In genomic region chr16:45999374-46000191, GRCm38 (mm10) we compare ENCODE assay signal across 12 mouse cellular contexts. TPM values are rescaled to one million over a fixed set of nuclear protein-coding genes. Genes with fewer than 3 reads are reported as not detected.
DNase-seq lines count a peak whose midpoint lies in the region; ATAC-seq and TF ChIP-seq lines count a peak whose summit lies in the region.
"Had no signal": no experiment of that assay in that cellular context is flagged by ENCODE, and none has a peak within 500 bp of the region (broad histone marks: within the 10 kb centered on the region; RNA-seq: fewer than 3 reads in every experiment).

No protein-coding gene starts in this region.

- no peak overlapping the region for H3K9ac ChIP-seq in hindbrain, embryonic 12.5 days
- no peak overlapping the region for H3K9ac ChIP-seq in midbrain, postnatal 0 days (replicated peaks; ENCODE audit: low read length, poor library complexity, severe bottlenecking)
- H3K9ac ChIP-seq in stomach, postnatal 0 days (ENCODE audit: low read length): no peak overlapping the region

- H3K4me3 ChIP-seq in layer of hippocampus, adult 2 months: no peak overlapping the region
- no peak overlapping the region for H3K4me3 ChIP-seq in hindbrain, embryonic 12.5 days
- H3K4me3 ChIP-seq in midbrain, postnatal 0 days (ENCODE audit: low read depth, low read length): no peak overlapping the region
- H3K4me3 ChIP-seq in stomach, postnatal 0 days (ENCODE audit: low read depth, low read length): no peak overlapping the region

- 38% methylated on average over 10 of the region's 10 CpGs for WGBS in hindbrain, embryonic 12.5 days
- 37% methylated on average over 10 of the region's 10 CpGs for WGBS in midbrain, postnatal 0 days
- WGBS in stomach, postnatal 0 days: 72% methylated on average over 10 of the region's 10 CpGs

- no peak for DNase-seq in layer of hippocampus, adult 2 months (ENCODE audit: low spot score in 2 of 2)
- no peak for DNase-seq in layer of hippocampus, adult 18-20 months (ENCODE audit: low spot score in 2 of 2)
- peak; percentile 39 for DNase-seq in embryo, embryonic 11 days
- DNase-seq in midbrain, postnatal 0 days (ENCODE audit: low spot score): peak; percentile 72
- DNase-seq in kidney, adult 9 months: no peak
- DNase-seq in stomach, postnatal 0 days (ENCODE audit: low spot score): no peak
- no peak for DNase-seq in adrenal gland, postnatal 25 days
- DNase-seq: heart, postnatal 14 days; lung, postnatal 14 days; right cerebral cortex, postnatal 14 days; thymus, postnatal 36 days had no signal

- no peak for TF ChIP-seq EP300 in stomach, postnatal 0 days (optimal IDR thresholded peaks at IDR 0.05)

- no peaks in the 10 kb centered on the region for H3K36me3 ChIP-seq in hindbrain, embryonic 12.5 days
- H3K36me3 ChIP-seq in midbrain, postnatal 0 days (ENCODE audit: insufficient read depth, low read length): no peaks in the 10 kb centered on the region
- H3K36me3 ChIP-seq in stomach, postnatal 0 days (ENCODE audit: control insufficient read depth, insufficient read depth, low read length): no peaks in the 10 kb centered on the region

- H3K27me3 ChIP-seq in hindbrain, embryonic 12.5 days: 0 out of 2 replicates have a peak, but pooled peaks cover under 1% of the 10 kb centered on the region
- no peaks in the 10 kb centered on the region for H3K27me3 ChIP-seq in midbrain, postnatal 0 days (ENCODE audit: insufficient read depth, low read length)
- no peaks in the 10 kb centered on the region for H3K27me3 ChIP-seq in stomach, postnatal 0 days (ENCODE audit: control insufficient read depth, insufficient read depth, low read length)

- H3K9me3 ChIP-seq in hindbrain, embryonic 12.5 days (replicated peaks): no peaks in the 10 kb centered on the region
- H3K9me3 ChIP-seq in midbrain, postnatal 0 days (ENCODE audit: low read length): no peaks in the 10 kb centered on the region
- H3K9me3 ChIP-seq in stomach, postnatal 0 days (ENCODE audit: control insufficient read depth, low read length): no peaks in the 10 kb centered on the region

- no peak overlapping the region for H3K4me2 ChIP-seq in hindbrain, embryonic 12.5 days (replicated peaks)
- H3K4me2 ChIP-seq in midbrain, postnatal 0 days (ENCODE audit: low read depth, low read length, poor library complexity, severe bottlenecking): no peak overlapping the region
- H3K4me2 ChIP-seq in stomach, postnatal 0 days (replicated peaks; ENCODE audit: low read depth): no peak overlapping the region

- H3K4me1 ChIP-seq in hindbrain, embryonic 12.5 days: peaks cover 13% of the 10 kb centered on the region
- H3K4me1 ChIP-seq in midbrain, postnatal 0 days (ENCODE audit: insufficient read depth, low read length): 0 out of 2 replicates have a peak, but pooled peaks cover 3% of the 10 kb centered on the region
- H3K4me1 ChIP-seq in stomach, postnatal 0 days (replicated peaks; ENCODE audit: control insufficient read depth, insufficient read depth): no peaks in the 10 kb centered on the region

- no peak overlapping the region for H3K27ac ChIP-seq in layer of hippocampus, adult 2 months
- no peak overlapping the region for H3K27ac ChIP-seq in hindbrain, embryonic 12.5 days
- no peak overlapping the region for H3K27ac ChIP-seq in midbrain, postnatal 0 days (ENCODE audit: low read depth, low read length)
- no peak overlapping the region for H3K27ac ChIP-seq in stomach, postnatal 0 days (replicated peaks)

- TF ChIP-seq CTCF in layer of hippocampus, adult 2 months (conservative IDR thresholded peaks at IDR 0.05): peak; percentile 12; the same call in 1 of the 2 replicates
- peak; percentile 23; the same call in 1 of the 2 replicates for TF ChIP-seq CTCF in midbrain, postnatal 0 days (IDR thresholded peaks at IDR 0.05)
- no peak for TF ChIP-seq CTCF in stomach, postnatal 0 days (IDR thresholded peaks at IDR 0.05; ENCODE audit: low read depth)

- ATAC-seq in hindbrain, embryonic 12.5 days (ENCODE audit: low FRiP score): peak; percentile 90
- 0 out of 2 replicates have a peak, but pooled peaks have one; percentile 26 for ATAC-seq in midbrain, postnatal 0 days (ENCODE audit: low FRiP score)
- no peak for ATAC-seq in stomach, postnatal 0 days (ENCODE audit: low FRiP score, low TSS enrichment)

RNA-seq across cellular contexts. Expression of gene Plcxd2, which starts 10.4 kb away (rescaled TPM):
- total RNA-seq in layer of hippocampus, adult 2 months (2021): 10 to 100 TPM; 17.5 to 17.9 TPM
- total RNA-seq in layer of hippocampus, adult 18-20 months (2021): 10 to 100 TPM; 11.7 to 14.8 TPM
- 6.6 and 6.7 TPM in 2 replicates for polyA plus RNA-seq in hindbrain, embryonic 12.5 days (2016; fragmentation: Nextera tagmentation; extraction: Ambion mirVana)
- total RNA-seq in midbrain, postnatal 0 days (2014; rRNA removed): 40.5 and 41.5 TPM in 2 replicates
- polyA plus RNA-seq in midbrain, postnatal 0 days (2015; fragmentation: Nextera tagmentation; extraction: Ambion mirVana): 12.9 and 13.3 TPM in 2 replicates
- polyA plus RNA-seq in stomach, postnatal 0 days (2015; fragmentation: Nextera tagmentation; extraction: Ambion mirVana): 2.2 and 2.4 TPM in 2 replicates
- 0.67 and 0.81 TPM in 2 replicates for total RNA-seq in adrenal gland, postnatal 25 days (2021)

RNA-seq across cellular contexts. Expression of gene Phldb2, which starts 46.2 kb away (rescaled TPM):
- 1 to 10 TPM; 4.4 to 5.4 TPM for total RNA-seq in layer of hippocampus, adult 2 months (2021)
- 1 to 10 TPM; 3.8 to 4.0 TPM for total RNA-seq in layer of hippocampus, adult 18-20 months (2021)
- polyA plus RNA-seq in hindbrain, embryonic 12.5 days (2016; fragmentation: Nextera tagmentation; extraction: Ambion mirVana): 34.5 and 43.7 TPM in 2 replicates
- total RNA-seq in midbrain, postnatal 0 days (2014; rRNA removed): 4.5 and 9.4 TPM in 2 replicates
- polyA plus RNA-seq in midbrain, postnatal 0 days (2015; fragmentation: Nextera tagmentation; extraction: Ambion mirVana): 4.2 and 4.8 TPM in 2 replicates
- polyA plus RNA-seq in stomach, postnatal 0 days (2015; fragmentation: Nextera tagmentation; extraction: Ambion mirVana): 9.7 and 13.2 TPM in 2 replicates
- 52.2 and 68.2 TPM in 2 replicates for total RNA-seq in adrenal gland, postnatal 25 days (2021)

Comparison
In these comparisons a context has a peak if more than half of its experiments do, and no peak if none do; other contexts are left out.
1. DNase-seq: peak in embryo, embryonic 11 days (single experiment) and midbrain, postnatal 0 days (single experiment); none in layer of hippocampus, adult 2 months (0 of 2), layer of hippocampus, adult 18-20 months (0 of 2), kidney, adult 9 months (single experiment), stomach, postnatal 0 days (single experiment) and adrenal gland, postnatal 25 days (single experiment).